ENCODE assay signal across 16 mouse cellular contexts in genomic region chr5:142764306-142764705, GRCm38 (mm10). TPM values are rescaled to one million over a fixed set of nuclear protein-coding genes. Genes with fewer than 3 reads are reported as not detected.
A peak's percentile ranks its signal among the peaks of the same experiment; 100 is the strongest.
DNase-seq lines count a peak whose midpoint lies in the region; ATAC-seq and TF ChIP-seq lines count a peak whose summit lies in the region.
"Had no signal": no experiment of that assay in that cellular context is flagged by ENCODE, and none has a peak within 500 bp of the region (broad histone marks: within the 10 kb centered on the region; RNA-seq: fewer than 3 reads in every experiment).

No protein-coding gene starts in this region.

- H3K27ac ChIP-seq in forebrain, embryonic 10.5 days, result peak overlapping the region; percentile 4; the same call in 1 of the 2 replicates
- H3K27ac ChIP-seq in forebrain, postnatal 0 days (ENCODE audit: low read depth, low read length), result no peak overlapping the region
- no peak overlapping the region for H3K27ac ChIP-seq in lung, postnatal 0 days (ENCODE audit: low read length)
- no peak overlapping the region for H3K27ac ChIP-seq in ES-E14 (ENCODE audit: insufficient read depth, low read depth, low read length, poor library complexity, severe bottlenecking)
- H3K27ac ChIP-seq in forebrain, embryonic 15.5 days (replicated peaks), result peak overlapping the region; percentile 28; the same call in 1 of the 2 replicates
- H3K27ac ChIP-seq: limb, embryonic 13.5 days had no signal

- no peak overlapping the region for H3K4me2 ChIP-seq in forebrain, postnatal 0 days (ENCODE audit: low read depth)
- no peak overlapping the region for H3K4me2 ChIP-seq in lung, postnatal 0 days (replicated peaks; ENCODE audit: low read depth, low read length)
- no peak overlapping the region for H3K4me2 ChIP-seq in forebrain, embryonic 15.5 days (replicated peaks)
- H3K4me2 ChIP-seq: heart, embryonic 12.5 days; limb, embryonic 13.5 days had no signal

- TF ChIP-seq CTCF in forebrain, postnatal 0 days (IDR thresholded peaks at IDR 0.05; ENCODE audit: low read depth), result no peak
- TF ChIP-seq CTCF in lung, postnatal 0 days (IDR thresholded peaks at IDR 0.05), result no peak

- no peak for ATAC-seq in forebrain, postnatal 0 days
- ATAC-seq in lung, postnatal 0 days, result no peak
- no peak for ATAC-seq in forebrain, embryonic 15.5 days (replicated peaks)
- ATAC-seq: inflammation-experienced regulatory T-cells, adult 6 months; liver, postnatal 0 days had no signal

- H3K9ac ChIP-seq in forebrain, postnatal 0 days, result no peak overlapping the region
- H3K9ac ChIP-seq in lung, postnatal 0 days (replicated peaks; ENCODE audit: low read depth), result no peak overlapping the region
- peak overlapping the region; percentile 30; the same call in 1 of the 2 replicates for H3K9ac ChIP-seq in ES-E14 (ENCODE audit: insufficient read depth, low read depth, low read length, poor library complexity, severe bottlenecking)
- H3K9ac ChIP-seq in forebrain, embryonic 15.5 days (replicated peaks), result no peak overlapping the region
- H3K9ac ChIP-seq: heart, embryonic 12.5 days; limb, embryonic 13.5 days; liver, postnatal 0 days had no signal

- no peak for TF ChIP-seq EP300 in lung, postnatal 0 days (IDR thresholded peaks at IDR 0.05)

- H3K4me3 ChIP-seq in forebrain, embryonic 10.5 days, result no peak overlapping the region
- no peak overlapping the region for H3K4me3 ChIP-seq in forebrain, postnatal 0 days (ENCODE audit: low read depth, low read length)
- no peak overlapping the region for H3K4me3 ChIP-seq in lung, postnatal 0 days (ENCODE audit: low read depth, low read length)
- H3K4me3 ChIP-seq in ES-E14 (ENCODE audit: insufficient read depth in 1 of 2, low read depth in 1 of 2, low read length in 2 of 2, poor library complexity in 1 of 2, severe bottlenecking in 1 of 2), result peak overlapping the region; percentile 67 to 76
- no peak overlapping the region for H3K4me3 ChIP-seq in forebrain, embryonic 15.5 days
- H3K4me3 ChIP-seq: heart, embryonic 12.5 days; limb, embryonic 13.5 days had no signal

- no peaks in the 10 kb centered on the region for H3K9me3 ChIP-seq in forebrain, embryonic 10.5 days
- no peaks in the 10 kb centered on the region for H3K9me3 ChIP-seq in forebrain, postnatal 0 days (ENCODE audit: low read length)
- H3K9me3 ChIP-seq in lung, postnatal 0 days (ENCODE audit: low read length), result no peaks in the 10 kb centered on the region
- no peaks in the 10 kb centered on the region for H3K9me3 ChIP-seq in ES-E14 (ENCODE audit: control insufficient read depth, insufficient read depth, low read depth, low read length)
- no peaks in the 10 kb centered on the region for H3K9me3 ChIP-seq in forebrain, embryonic 15.5 days
- H3K9me3 ChIP-seq: heart, embryonic 12.5 days; limb, embryonic 13.5 days had no signal

- H3K27me3 ChIP-seq in forebrain, embryonic 10.5 days (ENCODE audit: poor library complexity, severe bottlenecking), result no peaks in the 10 kb centered on the region
- no peaks in the 10 kb centered on the region for H3K27me3 ChIP-seq in forebrain, postnatal 0 days (ENCODE audit: insufficient read depth, low read length)
- H3K27me3 ChIP-seq in lung, postnatal 0 days (replicated peaks; ENCODE audit: insufficient read depth, low read length), result no peaks in the 10 kb centered on the region
- H3K27me3 ChIP-seq in forebrain, embryonic 15.5 days, result no peaks in the 10 kb centered on the region
- H3K27me3 ChIP-seq: heart, embryonic 12.5 days; limb, embryonic 13.5 days had no signal

- WGBS in forebrain, embryonic 10.5 days, result 49% methylated on average over 11 of the region's 11 CpGs
- WGBS in forebrain, postnatal 0 days, result 37% methylated on average over 11 of the region's 11 CpGs
- WGBS in lung, postnatal 0 days, result 71% methylated on average over 11 of the region's 11 CpGs
- WGBS in forebrain, embryonic 15.5 days, result 45% methylated on average over 11 of the region's 11 CpGs

- peaks cover 97% of the 10 kb centered on the region for H3K36me3 ChIP-seq in forebrain, embryonic 10.5 days (replicated peaks)
- peaks cover 61% of the 10 kb centered on the region for H3K36me3 ChIP-seq in forebrain, postnatal 0 days (ENCODE audit: insufficient read depth)
- H3K36me3 ChIP-seq in lung, postnatal 0 days (ENCODE audit: insufficient read depth, low read length), result peaks cover 56% of the 10 kb centered on the region
- peaks cover 9% of the 10 kb centered on the region for H3K36me3 ChIP-seq in ES-E14 (ENCODE audit: control insufficient read depth, insufficient read depth, low read length, poor library complexity, severe bottlenecking)
- H3K36me3 ChIP-seq in forebrain, embryonic 15.5 days, result peaks cover 64% of the 10 kb centered on the region

- H3K4me1 ChIP-seq in forebrain, embryonic 10.5 days, result peaks cover 12% of the 10 kb centered on the region
- peaks cover 24% of the 10 kb centered on the region; the same call in 1 of the 2 replicates for H3K4me1 ChIP-seq in forebrain, postnatal 0 days (ENCODE audit: insufficient read depth)
- no peaks in the 10 kb centered on the region for H3K4me1 ChIP-seq in lung, postnatal 0 days (ENCODE audit: insufficient read depth, low read depth, low read length)
- peaks cover 10 to 14% of the 10 kb centered on the region in 2 experiments; a peak in 3 of 4 replicates for H3K4me1 ChIP-seq in ES-E14 (ENCODE audit: control insufficient read depth in 2 of 2, insufficient read depth in 2 of 2, low read length in 2 of 2, poor library complexity in 1 of 2)
- H3K4me1 ChIP-seq in forebrain, embryonic 15.5 days, result peaks cover 68% of the 10 kb centered on the region

- no peak for DNase-seq in forebrain, embryonic 10.5 days (ENCODE audit: extremely low spot score, low spot score)
- DNase-seq in forebrain, postnatal 0 days, result no peak
- DNase-seq in lung, postnatal 10 days, result peak; percentile 56
- DNase-seq in lung, postnatal 0 days (ENCODE audit: low spot score), result no peak
- DNase-seq in ES-E14 (ENCODE audit: low read depth, low spot score), result no peak
- DNase-seq in spleen, postnatal 14 days (ENCODE audit: low spot score in 2 of 2), result no peak
- DNase-seq in left cerebral cortex, adult 8-10 months (ENCODE audit: low spot score in 2 of 2), result no peak
- DNase-seq: gastrocnemius, postnatal 36 days; heart, postnatal 36 days; kidney, adult 9 months; liver, postnatal 0 days; right cerebral cortex, postnatal 4 days had no signal

- in situ Hi-C loops in ES-E14 (cut with MboI; ENCODE audit: low sequenced_read_pairs in 2 of 2, unreplicated experiment in 2 of 2), result no loop called here

TF ChIP-seq in ES-E14, 5 proteins besides CTCF, POLR2A, EP300 and RAD21:
- TF ChIP-seq CHD2 (IDR thresholded peaks at IDR 0.05; ENCODE audit: low read depth, low read length) (no peak), ZC3H11A (IDR thresholded peaks at IDR 0.05; ENCODE audit: borderline replicate concordance, low read depth, low read length) (no peak), MAFK (IDR thresholded peaks at IDR 0.05; ENCODE audit: insufficient read depth, low read depth, low read length) (no peak), ZNF384 (IDR thresholded peaks at IDR 0.05; ENCODE audit: low read depth, low read length) (no peak), HCFC1 (IDR thresholded peaks at IDR 0.05; ENCODE audit: borderline replicate concordance, insufficient read depth, low read length) (no peak)
TF ChIP-seq in ES-E14: peak in this region for 0.

RNA-seq across cellular contexts. Expression of gene Tnrc18, which starts 53.2 kb away (rescaled TPM):
- polyA plus RNA-seq in forebrain, embryonic 10.5 days (2016; fragmentation: Nextera tagmentation; extraction: Ambion mirVana), result 21.5 and 22.7 TPM in 2 replicates
- 99.7 and 116 TPM in 2 replicates for total RNA-seq in forebrain, postnatal 0 days (2014; rRNA removed)
- 14.9 and 23.4 TPM in 2 replicates for polyA plus RNA-seq in forebrain, postnatal 0 days (2015; fragmentation: Nextera tagmentation; extraction: Ambion mirVana)
- 16.6 and 24.9 TPM in 2 replicates for polyA plus RNA-seq in lung, postnatal 0 days (2015; fragmentation: Nextera tagmentation; extraction: Ambion mirVana)
- total RNA-seq in ES-E14 (2012; rRNA removed), result 12.9 and 20.7 TPM in 2 replicates
- polyA plus RNA-seq in forebrain, embryonic 15.5 days (2015; fragmentation: Nextera tagmentation; extraction: Ambion mirVana), result 45.9 and 48.3 TPM in 2 replicates
- total RNA-seq in left cerebral cortex, adult 8-10 months (2022), result 100 to 1,000 TPM; 112 to 134 (median 116) TPM

Comparison
In these comparisons a context has a peak if more than half of its experiments do, and no peak if none do; other contexts are left out.
1. H3K27ac ChIP-seq: peak in forebrain, embryonic 10.5 days (single experiment) and forebrain, embryonic 15.5 days (single experiment); none in forebrain, postnatal 0 days (single experiment), lung, postnatal 0 days (single experiment) and ES-E14 (single experiment).
2. H3K4me3 ChIP-seq: peak in ES-E14 (2 of 2); none in forebrain, embryonic 10.5 days (single experiment), forebrain, postnatal 0 days (single experiment), lung, postnatal 0 days (single experiment) and forebrain, embryonic 15.5 days (single experiment).